Comparison of ENCODE assay signal across 8 mouse cellular contexts in the genomic region with DNA sequence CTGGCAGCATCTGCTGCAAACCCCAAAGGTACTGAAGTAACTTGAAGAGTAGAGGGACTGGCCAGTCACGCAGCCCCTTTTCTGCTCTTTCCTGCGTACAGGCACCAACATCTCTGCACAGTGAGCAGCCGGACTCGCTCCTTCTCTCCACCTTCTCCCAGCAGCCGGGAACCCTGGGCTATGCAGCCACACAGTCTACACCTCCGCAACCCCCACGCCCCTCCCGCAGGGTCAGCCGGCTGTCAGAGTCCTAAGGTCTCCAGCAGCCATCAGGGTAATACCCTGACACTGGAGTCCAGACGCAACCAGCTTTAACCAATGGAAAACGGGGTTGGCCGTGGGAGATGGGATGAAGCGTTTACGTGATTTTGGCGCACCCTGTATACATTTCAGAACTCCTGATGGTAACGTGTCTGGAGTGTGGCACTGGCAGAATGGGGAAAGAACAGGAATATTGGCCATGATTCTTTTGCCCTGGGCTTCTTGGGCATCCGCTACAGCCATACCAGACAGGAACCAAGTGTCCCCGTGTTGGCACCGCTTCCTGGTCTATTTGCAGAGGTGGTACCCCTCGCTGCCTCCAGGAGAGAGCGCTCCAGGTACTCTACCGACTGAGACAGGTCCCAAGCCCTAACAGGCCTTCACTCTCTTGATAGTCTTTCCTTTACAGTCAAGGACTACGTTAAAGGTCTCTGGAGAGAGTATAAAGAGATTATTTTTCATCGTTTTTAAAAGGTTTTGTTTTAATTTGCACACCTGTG. TPM values are rescaled to one million over a fixed set of nuclear protein-coding genes. Genes with fewer than 3 reads are reported as not detected.
A peak's percentile ranks its signal among the peaks of the same experiment; 100 is the strongest.
DNase-seq lines count a peak whose midpoint lies in the region; ATAC-seq and TF ChIP-seq lines count a peak whose summit lies in the region.

No protein-coding gene starts in this region.

- H3K4me2 ChIP-seq in forebrain, embryonic 11.5 days (ENCODE audit: low read depth, low read length, severe bottlenecking) = peak overlapping the region; percentile 43
- peak overlapping the region; percentile 47 for H3K4me2 ChIP-seq in intestine, embryonic 16.5 days (ENCODE audit: low read depth, low read length)
- peak overlapping the region; percentile 46 for H3K4me2 ChIP-seq in midbrain, postnatal 0 days (ENCODE audit: low read depth, low read length, poor library complexity, severe bottlenecking)

- no peak overlapping the region for H3K27ac ChIP-seq in forebrain, embryonic 11.5 days (ENCODE audit: low read depth, low read length)
- H3K27ac ChIP-seq in intestine, embryonic 16.5 days (ENCODE audit: low read length) = no peak overlapping the region
- H3K27ac ChIP-seq in midbrain, postnatal 0 days (ENCODE audit: low read depth, low read length) = no peak overlapping the region

- WGBS in lung, adult 2 months = 43% methylated on average over 24 of the region's 24 CpGs
- WGBS in forebrain, embryonic 11.5 days = 29% methylated on average over 24 of the region's 24 CpGs
- WGBS in intestine, embryonic 16.5 days = 24% methylated on average over 24 of the region's 24 CpGs
- WGBS in midbrain, postnatal 0 days = 33% methylated on average over 24 of the region's 24 CpGs

- H3K36me3 ChIP-seq in forebrain, embryonic 11.5 days (ENCODE audit: control insufficient read depth, insufficient read depth, low read length) = no peaks in the 10 kb centered on the region
- H3K36me3 ChIP-seq in intestine, embryonic 16.5 days (ENCODE audit: control insufficient read depth, insufficient read depth, low read length) = no peaks in the 10 kb centered on the region
- H3K36me3 ChIP-seq in midbrain, postnatal 0 days (ENCODE audit: insufficient read depth, low read length) = no peaks in the 10 kb centered on the region

- H3K9ac ChIP-seq in forebrain, embryonic 11.5 days (ENCODE audit: low read length) = peak overlapping the region; percentile 12; the same call in 1 of the 2 replicates
- H3K9ac ChIP-seq in intestine, embryonic 16.5 days (ENCODE audit: low read depth, low read length) = peak overlapping the region; percentile 19; the same call in 1 of the 2 replicates
- 0 out of 2 replicates have a peak overlapping the region, but pooled peaks have one; percentile 24 for H3K9ac ChIP-seq in midbrain, postnatal 0 days (replicated peaks; ENCODE audit: low read length, poor library complexity, severe bottlenecking)

- H3K9me3 ChIP-seq in forebrain, embryonic 11.5 days (ENCODE audit: control insufficient read depth, low read length) = no peaks in the 10 kb centered on the region
- H3K9me3 ChIP-seq in intestine, embryonic 16.5 days (ENCODE audit: control insufficient read depth, low read length) = no peaks in the 10 kb centered on the region
- H3K9me3 ChIP-seq in midbrain, postnatal 0 days (ENCODE audit: low read length) = no peaks in the 10 kb centered on the region

- no peak overlapping the region for H3K4me3 ChIP-seq in lung, adult 2 months (replicated peaks; ENCODE audit: extremely low read depth, low read depth, low read length)
- no peak overlapping the region for H3K4me3 ChIP-seq in forebrain, embryonic 11.5 days (ENCODE audit: low read depth, low read length)
- peak overlapping the region; percentile 19 for H3K4me3 ChIP-seq in intestine, embryonic 16.5 days (ENCODE audit: low read length)
- peak overlapping the region; percentile 24; the same call in 1 of the 2 replicates for H3K4me3 ChIP-seq in midbrain, postnatal 0 days (ENCODE audit: low read depth, low read length)

- ATAC-seq in forebrain, embryonic 11.5 days (replicated peaks; ENCODE audit: low FRiP score) = no peak
- ATAC-seq in intestine, embryonic 16.5 days = peak; percentile 57
- no peak for ATAC-seq in midbrain, postnatal 0 days (ENCODE audit: low FRiP score)

- no peaks in the 10 kb centered on the region for H3K27me3 ChIP-seq in forebrain, embryonic 11.5 days (ENCODE audit: control insufficient read depth, insufficient read depth, low read length)
- no peaks in the 10 kb centered on the region for H3K27me3 ChIP-seq in intestine, embryonic 16.5 days (replicated peaks; ENCODE audit: control insufficient read depth, insufficient read depth, low read length)
- H3K27me3 ChIP-seq in midbrain, postnatal 0 days (ENCODE audit: insufficient read depth, low read length) = no peaks in the 10 kb centered on the region

- DNase-seq in lung, adult 2 months = no peak
- no peak for DNase-seq in lung, postnatal 14 days
- DNase-seq in forebrain, embryonic 11.5 days (ENCODE audit: low spot score) = peak; percentile 51
- peak; percentile 19 for DNase-seq in midbrain, postnatal 0 days (ENCODE audit: low spot score)
- DNase-seq in gastrocnemius, postnatal 36 days = no peak
- DNase-seq in gastrocnemius, postnatal 14 days = no peak
- DNase-seq in testis, postnatal 14 days (ENCODE audit: low spot score) = no peak

- intact Hi-C loops in gastrocnemius, postnatal 36 days (cut with DNase I) = no loop called here
- intact Hi-C loops in gastrocnemius, postnatal 14 days (cut with DNase I; ENCODE audit: low total_unique reads) = no loop called here

- TF ChIP-seq POLR2A in lung, adult 2 months (IDR thresholded peaks at IDR 0.05; ENCODE audit: borderline replicate concordance, extremely low read depth, low read depth, low read length) = no peak

- H3K4me1 ChIP-seq in lung, adult 2 months (ENCODE audit: control insufficient read depth, insufficient read depth, low read length) = peaks cover under 1% of the 10 kb centered on the region; the same call in 1 of the 2 replicates
- H3K4me1 ChIP-seq in forebrain, embryonic 11.5 days (replicated peaks; ENCODE audit: control insufficient read depth, insufficient read depth, low read length) = no peaks in the 10 kb centered on the region
- H3K4me1 ChIP-seq in intestine, embryonic 16.5 days (ENCODE audit: control insufficient read depth, insufficient read depth, low read length) = peaks cover 6% of the 10 kb centered on the region
- peaks cover 3% of the 10 kb centered on the region; the same call in 1 of the 2 replicates for H3K4me1 ChIP-seq in midbrain, postnatal 0 days (ENCODE audit: insufficient read depth, low read length)

- peak; percentile 16; the same call in 1 of the 2 replicates for TF ChIP-seq CTCF in lung, adult 2 months (IDR thresholded peaks at IDR 0.05; ENCODE audit: insufficient read depth, low read length)
- peak; percentile 55 for TF ChIP-seq CTCF in midbrain, postnatal 0 days (IDR thresholded peaks at IDR 0.05)

RNA-seq across cellular contexts. Expression of gene Rpl31, which starts 5.7 kb away (rescaled TPM):
- 157 and 201 TPM in 2 replicates for polyA plus RNA-seq in lung, adult 2 months (2012; rRNA removed)
- 441 and 442 TPM in 2 replicates for polyA plus RNA-seq in forebrain, embryonic 11.5 days (2014; fragmentation: Nextera tagmentation; extraction: Ambion mirVana)
- polyA plus RNA-seq in intestine, embryonic 16.5 days (2015; fragmentation: Nextera tagmentation; extraction: Ambion mirVana) = 426 and 432 TPM in 2 replicates
- total RNA-seq in midbrain, postnatal 0 days (2014; rRNA removed) = 273 and 342 TPM in 2 replicates
- 346 and 367 TPM in 2 replicates for polyA plus RNA-seq in midbrain, postnatal 0 days (2015; fragmentation: Nextera tagmentation; extraction: Ambion mirVana)
- total RNA-seq in gastrocnemius, postnatal 36 days (2021) = 100 to 1,000 TPM; 430 to 527 TPM
- total RNA-seq in gastrocnemius, postnatal 14 days (2021) = 100 to 1,000 TPM; 642 to 745 TPM

Comparison
In these comparisons a context has a peak if more than half of its experiments do, and no peak if none do; other contexts are left out.
1. DNase-seq: peak in forebrain, embryonic 11.5 days (single experiment) and midbrain, postnatal 0 days (single experiment); none in lung, adult 2 months (single experiment), lung, postnatal 14 days (single experiment), gastrocnemius, postnatal 36 days (0 of 2), gastrocnemius, postnatal 14 days (single experiment) and testis, postnatal 14 days (single experiment).
2. H3K4me3 ChIP-seq: peak in intestine, embryonic 16.5 days (single experiment) and midbrain, postnatal 0 days (single experiment); none in lung, adult 2 months (single experiment) and forebrain, embryonic 11.5 days (single experiment).
3. Peak in every context shown above with its lines, with median percentiles within 50 percentile points of each other: H3K4me2 ChIP-seq and H3K9ac ChIP-seq.